Mouse (Mus musculus) G1E (cell line): ENCODE measurements around the gene C1qtnf7. TPM values are rescaled to one million over a fixed set of nuclear protein-coding genes. Genes with fewer than 3 reads are reported as not detected.

Source experiments
- ATAC-seq: 2 replicates; pipeline ENCODE4 v1.8.0; 2016; ENCODE audit warnings: mild to moderate bottlenecking; ENCODE audit not compliant: insufficient number of reproducible peaks, poor library complexity, low FRiP score, severe bottlenecking; ENCODE audit errors: extremely low read depth
- DNase-seq: peaks from one replicate; pipeline ENCODE4 v3.0.0; 2012; ENCODE audit warnings: low spot score
- H3K27me3 ChIP-seq: 2 replicates; pipeline ENCODE4 v1.6.1; 2012; ENCODE audit warnings: mild to moderate bottlenecking, low read length, inconsistent platforms; ENCODE audit not compliant: insufficient read depth
- H3K36me3 ChIP-seq: replicated peaks from 2 replicates; pipeline ENCODE3; 2012; ENCODE audit warnings: mild to moderate bottlenecking, inconsistent platforms
- H3K4me1 ChIP-seq: 2 replicates; pipeline ENCODE4 v1.6.1; 2012; ENCODE audit warnings: low read depth, low read length, inconsistent platforms, mixed read lengths; ENCODE audit not compliant: insufficient read depth
- H3K4me3 ChIP-seq: 2 replicates; pipeline ENCODE4 v1.5.1; 2012; ENCODE audit warnings: low read depth, mild to moderate bottlenecking, inconsistent platforms, low read length, moderate library complexity, mixed read lengths
- H3K9me3 ChIP-seq: replicated peaks from 2 replicates; pipeline ENCODE4 v1.6.1; 2012; ENCODE audit warnings: inconsistent platforms
- CTCF ChIP-seq: IDR thresholded peaks from 2 replicates; pipeline ENCODE4 v1.5.1; 2012; ENCODE audit warnings: low read depth, low read length, inconsistent platforms, mixed read lengths
- GATA1 ChIP-seq: IDR thresholded peaks from 2 replicates; pipeline ENCODE4 v1.6.1; 2012; ENCODE audit warnings: borderline replicate concordance, low read length, inconsistent platforms, mixed read lengths
- GATA2 ChIP-seq: IDR thresholded peaks from 2 replicates; pipeline ENCODE4 v1.6.1; 2012; ENCODE audit warnings: low read depth, low read length, inconsistent platforms, borderline replicate concordance
- POLR2AphosphoS5 ChIP-seq: IDR thresholded peaks from 2 replicates; pipeline ENCODE4 v1.6.1; 2012; ENCODE audit warnings: low read depth, low read length, inconsistent platforms; ENCODE audit not compliant: insufficient replicate concordance
- TAL1 ChIP-seq: conservative IDR thresholded peaks from 2 replicates; pipeline ENCODE4 v1.6.1; 2012; ENCODE audit warnings: low read depth, low read length, inconsistent platforms, mixed read lengths
- polyA plus RNA-seq: library from polyadenylated mRNA; stranded (reverse); fragments of >175 nt; gene quantifications from 2 replicates; pipeline ENCODE4 v1.2.3, GENCODE M21; 2012
- total RNA-seq, 2 experiments: library from RNA; stranded (forward) in 1 of 2; stranded (reverse) in 1 of 2; fragments of 200-1000 nt in 1 of 2; fragments of >200 nt in 1 of 2; fragmentation: Nextera tagmentation in 1 of 2; gene quantifications; 2 replicates each; pipeline ENCODE4 v1.2.3; 2014 to 2017

C1qtnf7 gene
- total and polyA plus RNA-seq, 3 experiments: 0.05 TPM; not detected in 2

- ATAC-seq: no peak
- Histone ChIP-seq H3K9me3 (no peaks in the 10 kb centered on the region), H3K27me3 (0 out of 2 replicates have a peak, but pooled peaks cover 2% of the 10 kb centered on the region), H3K36me3 (no peaks in the 10 kb centered on the region), H3K4me1 (no peaks in the 10 kb centered on the region), H3K4me3 (no peak overlapping the region)
- TF ChIP-seq TAL1 (no peak), GATA1 (no peak), POLR2AphosphoS5 (no peak), GATA2 (no peak), CTCF (no peak)
- no peak for DNase-seq
Observed at GRCm38 (mm10) chr5:43661498-43661897, 146.2 kb downstream of the C1qtnf7 start.

GRCm38 (mm10) chr5:43661997-43662961, 146.9 kb downstream of the C1qtnf7 start, which contains the start of gene Cc2d2a:
Gene Cc2d2a (plus strand): TSS chr5:43662346.
- TF ChIP-seq POLR2AphosphoS5: no peak
- TF ChIP-seq TAL1: no peak
- TF ChIP-seq GATA1: no peak
- no peak for TF ChIP-seq CTCF
- TF ChIP-seq GATA2: no peak
- DNase-seq (no peak), ATAC-seq (no peak)
- no peaks in the 10 kb centered on the region for H3K4me1 ChIP-seq
- no peaks in the 10 kb centered on the region for H3K36me3 ChIP-seq
- H3K9me3 ChIP-seq: no peaks in the 10 kb centered on the region
- H3K4me3 ChIP-seq: no peak within 1 kb of the TSS
- 0 out of 2 replicates have a peak, but pooled peaks cover 2% of the 10 kb centered on the region for H3K27me3 ChIP-seq

GRCm38 (mm10) chr5:43663531-43663930, 148.2 kb downstream of the C1qtnf7 start:
- DNase-seq: no peak
- peaks cover 5% of the 10 kb centered on the region; the same call in 1 of the 2 replicates for H3K27me3 ChIP-seq
- no peaks in the 10 kb centered on the region for H3K9me3 ChIP-seq
- TF ChIP-seq TAL1 (no peak), CTCF (no peak), GATA2 (no peak), POLR2AphosphoS5 (no peak), GATA1 (no peak)
- H3K4me1 ChIP-seq: no peaks in the 10 kb centered on the region
- no peaks in the 10 kb centered on the region for H3K36me3 ChIP-seq
- no peak for ATAC-seq
- no peak overlapping the region for H3K4me3 ChIP-seq

- H3K36me3 ChIP-seq: no peaks in the 10 kb centered on the region
- no peaks in the 10 kb centered on the region for H3K4me1 ChIP-seq
- TF ChIP-seq GATA1: no peak
- TF ChIP-seq POLR2AphosphoS5: no peak
- TF ChIP-seq GATA2: no peak
- no peak for TF ChIP-seq CTCF
- no peak for TF ChIP-seq TAL1
- no peak overlapping the region for H3K4me3 ChIP-seq
- no peak for DNase-seq
- H3K9me3 ChIP-seq: no peaks in the 10 kb centered on the region
- H3K27me3 ChIP-seq: peaks cover 5% of the 10 kb centered on the region; the same call in 1 of the 2 replicates
- no peak for ATAC-seq
Observed at GRCm38 (mm10) chr5:43665144-43665543, 149.8 kb downstream of the C1qtnf7 start.

Other genes starting within 250 kb of the C1qtnf7 start
- not detected in 2 replicates for gene Cc2d2a, start 146.8 kb downstream of the C1qtnf7 start, total RNA-seq (2014; fragmentation: Nextera tagmentation)
- gene Cc2d2a, start 146.8 kb downstream of the C1qtnf7 start, total RNA-seq (2017): 0.06 TPM in 1 of 2 replicates, not detected in the other
- not detected in 2 replicates for gene Cc2d2a, start 146.8 kb downstream of the C1qtnf7 start, polyA plus RNA-seq